Mouse (Mus musculus) kidney, embryonic 14.5 days (tissue): Measurements from ENCODE around the gene 1700012P22Rik. TPM values are rescaled to one million over a fixed set of nuclear protein-coding genes. Genes with fewer than 3 reads are reported as not detected.

Experiments used
- ATAC-seq: fragments of 200-750 bp; cut with Nextera tagmentation; 2 replicates; pipeline ENCODE4 v1.8.0; 2017; ENCODE audit warnings: moderate number of reproducible peaks, mild to moderate bottlenecking, moderate TSS enrichment, moderate library complexity; ENCODE audit not compliant: low FRiP score, low TSS enrichment
- H3K27ac ChIP-seq: fragments of 300-500 bp; sonication (generic); 2 replicates; pipeline ENCODE4 v1.5.1; 2014; ENCODE audit warnings: low read depth, mild to moderate bottlenecking, low read length, moderate library complexity, mixed read lengths
- H3K27me3 ChIP-seq: fragments of 300-500 bp; sonication (generic); 2 replicates; pipeline ENCODE4 v1.6.1; 2014; ENCODE audit warnings: mild to moderate bottlenecking, low read length; ENCODE audit not compliant: control insufficient read depth, insufficient read depth
- H3K36me3 ChIP-seq: fragments of 300-500 bp; sonication (generic); 2 replicates; pipeline ENCODE4 v1.6.1; 2014; ENCODE audit warnings: low read length, mixed read lengths; ENCODE audit not compliant: control insufficient read depth, insufficient read depth
- H3K4me1 ChIP-seq: fragments of 300-500 bp; sonication (generic); 2 replicates; pipeline ENCODE4 v1.6.1; 2014; ENCODE audit warnings: low read length, mixed read lengths; ENCODE audit not compliant: control insufficient read depth, insufficient read depth
- H3K4me2 ChIP-seq: fragments of 300-500 bp; sonication (generic); replicated peaks from 2 replicates; pipeline ENCODE4 v1.6.1; 2014; ENCODE audit warnings: low read depth, mild to moderate bottlenecking, low read length
- H3K4me3 ChIP-seq: fragments of 300-500 bp; sonication (generic); 2 replicates; pipeline ENCODE4 v1.5.1; 2014; ENCODE audit warnings: mild to moderate bottlenecking, low read length
- H3K9ac ChIP-seq: fragments of 300-500 bp; sonication (generic); 2 replicates; pipeline ENCODE4 v1.6.1; 2014; ENCODE audit warnings: low read depth, mild to moderate bottlenecking, low read length, moderate library complexity
- H3K9me3 ChIP-seq: fragments of 300-500 bp; sonication (generic); 2 replicates; pipeline ENCODE4 v1.6.1; 2016; ENCODE audit warnings: low read length; ENCODE audit not compliant: control insufficient read depth
- WGBS: fragments of 180-500 bp; shearing (Covaris S2); extraction: QIAGEN DNeasy Blood & Tissue Kit; methylation state at CpG from one replicate; pipeline ENCODE4 v1.1.7; 2014; 5-methylcytosine and 5-hydroxymethylcytosine counted together
- polyA plus RNA-seq: library from polyadenylated mRNA; unstranded; fragments of >200 nt; fragmentation: Nextera tagmentation; extraction: Ambion mirVana; gene quantifications from 2 replicates; pipeline ENCODE4 v1.2.1, GENCODE M21; 2014

Gene 1700012P22Rik
- polyA plus RNA-seq, 1 experiment from 2014 or later, result not detected

GRCm38 (mm10) chr4:144377911-144378310, 60.7 kb downstream of the 1700012P22Rik start, which contains the start of gene Pramef20:
TSS of gene Pramef20 (minus strand) at chr4:144377933.
- Histone ChIP-seq H3K9me3 (no peaks in the 10 kb centered on the region), H3K4me1 (no peaks in the 10 kb centered on the region), H3K36me3 (no peaks in the 10 kb centered on the region), H3K27ac (no peak within 1 kb of the TSS), H3K27me3 (no peaks in the 10 kb centered on the region), H3K4me2 (no peak within 1 kb of the TSS), H3K9ac (no peak within 1 kb of the TSS), H3K4me3 (no peak within 1 kb of the TSS)
- no peak for ATAC-seq
- WGBS, result 63% methylated on average over 2 of the region's 2 CpGs

Other genes starting within 250 kb of the 1700012P22Rik start
- not detected in 2 replicates for gene Oog2, start 248.1 kb downstream of the 1700012P22Rik start, polyA plus RNA-seq
- not detected in 2 replicates for gene C87977, start 225.5 kb downstream of the 1700012P22Rik start, polyA plus RNA-seq
- gene Pramel5, start 158.3 kb downstream of the 1700012P22Rik start, polyA plus RNA-seq, result not detected in 2 replicates
- not detected in 2 replicates for gene Gm13128, start 108.5 kb downstream of the 1700012P22Rik start, polyA plus RNA-seq
- not detected in 2 replicates for gene Gm13119, start 80.8 kb downstream of the 1700012P22Rik start, polyA plus RNA-seq
- gene Pramef20, start 60.8 kb downstream of the 1700012P22Rik start, polyA plus RNA-seq, result not detected in 2 replicates
- gene Pramef12, start 30.3 kb downstream of the 1700012P22Rik start, polyA plus RNA-seq, result 0.11 and 0.39 TPM in 2 replicates
- not detected in 2 replicates for gene Gm9944, start 14.5 kb upstream of the 1700012P22Rik start, polyA plus RNA-seq
- not detected in 2 replicates for gene Aadacl3, start 25.0 kb upstream of the 1700012P22Rik start, polyA plus RNA-seq
- gene 9430007A20Rik, start 81.0 kb upstream of the 1700012P22Rik start, polyA plus RNA-seq, result not detected in 2 replicates
- gene Gm13124, start 126.4 kb upstream of the 1700012P22Rik start, polyA plus RNA-seq, result not detected in 2 replicates
- not detected in 2 replicates for gene Aadacl4, start 174.9 kb upstream of the 1700012P22Rik start, polyA plus RNA-seq
- not detected in 2 replicates for gene Gm436, start 247.6 kb upstream of the 1700012P22Rik start, polyA plus RNA-seq